Mouse (Mus musculus): Measurements from ENCODE around the gene Fam129b.

The Fam129b gene

GRCm38 (mm10) chr2:32894097-32894496 lies 18.2 kb downstream of the Fam129b start:
- DNase-seq: peak; percentile 61 to 66

DNA sequence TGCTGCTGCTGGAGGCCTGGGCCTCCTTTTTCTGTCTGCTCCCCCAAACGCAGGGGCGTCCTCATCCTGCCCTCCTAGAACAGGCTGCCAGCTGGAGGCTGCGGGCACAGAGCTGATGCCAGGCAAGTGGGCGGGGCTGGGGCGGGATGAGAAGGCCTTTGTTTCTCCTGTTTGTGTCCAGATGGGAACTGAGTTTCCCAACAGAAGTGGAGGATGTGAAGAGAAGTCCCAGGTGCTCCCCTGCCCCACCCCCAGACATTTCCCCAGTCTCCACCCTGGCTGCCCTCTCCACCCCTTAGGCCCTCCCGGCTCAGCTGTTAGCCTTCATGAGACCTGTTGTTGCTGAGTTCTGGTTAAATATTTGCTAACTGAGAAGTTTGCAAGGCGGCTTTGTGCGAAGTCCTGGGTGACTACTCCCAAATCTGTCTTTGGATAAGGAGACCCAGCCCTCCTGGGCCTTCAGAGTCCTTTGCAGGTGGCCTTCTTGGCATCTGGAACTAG lies 19.7 kb downstream of the Fam129b start:
- DNase-seq: no peak

- DNase-seq: no peak
These were observed 20.7 kb downstream of the Fam129b start for GRCm38 (mm10) chr2:32896507-32897147.

DNA sequence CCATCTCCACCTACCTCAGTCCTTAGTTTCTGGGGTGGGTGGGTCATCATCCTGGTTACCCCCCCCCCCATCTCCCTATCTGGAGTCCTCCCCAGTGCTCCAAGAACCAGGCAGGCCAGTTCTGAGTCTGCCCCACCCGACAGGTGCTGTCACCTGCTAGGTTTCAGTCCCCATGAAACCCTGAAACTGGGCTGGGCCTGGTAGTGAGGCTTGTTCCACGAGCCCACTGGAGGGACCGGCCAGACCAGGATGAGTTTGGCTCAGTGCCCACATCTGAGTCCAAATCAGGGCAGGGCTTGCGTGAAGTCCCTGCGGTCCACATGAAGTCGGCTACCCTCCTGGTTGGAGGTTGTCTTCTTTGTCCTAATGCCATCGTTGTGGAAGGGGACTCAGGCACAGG lies 23.1 kb downstream of the Fam129b start:
- DNase-seq: no peak

DNA sequence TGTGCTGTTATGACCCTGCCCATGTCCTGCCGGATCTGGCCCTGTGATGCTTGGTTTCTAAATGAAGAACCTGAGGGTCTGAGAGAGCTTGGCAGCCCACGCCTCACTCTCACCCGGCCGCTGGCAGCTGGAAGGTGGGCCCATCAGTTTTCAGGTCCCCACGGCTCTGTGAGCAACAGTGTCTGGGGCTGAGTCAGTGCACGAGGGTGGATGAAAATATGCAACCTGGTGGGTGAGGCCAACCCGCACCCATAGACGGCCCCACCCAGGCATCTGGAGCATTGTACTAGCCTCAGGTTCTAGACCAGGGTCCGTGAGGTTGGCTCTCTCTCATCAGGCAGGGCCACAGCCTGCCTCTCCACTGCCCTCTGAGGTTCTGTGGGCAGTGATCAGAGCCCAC lies 26.2 kb downstream of the Fam129b start:
- DNase-seq: no peak

DNA sequence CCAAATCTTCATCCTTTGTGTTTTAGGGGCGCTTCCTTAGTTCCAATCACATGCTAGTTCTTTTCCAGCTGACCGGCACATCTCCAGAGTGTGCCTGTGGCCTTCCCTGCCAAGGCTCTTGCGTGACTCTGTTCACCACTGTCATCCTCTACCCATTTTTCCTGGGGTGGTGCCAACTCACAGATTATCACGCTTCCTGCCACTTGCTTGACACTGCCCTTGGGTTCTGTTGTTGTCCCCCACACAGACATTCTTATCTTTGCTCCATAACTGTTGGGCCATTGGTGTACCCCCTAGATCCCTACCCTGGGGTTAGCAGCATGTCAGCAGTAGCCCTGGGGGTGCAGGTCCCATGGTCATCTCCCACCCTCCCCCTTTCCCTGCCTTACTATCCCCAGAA lies 27.6 kb downstream of the Fam129b start:
- DNase-seq: no peak

DNA sequence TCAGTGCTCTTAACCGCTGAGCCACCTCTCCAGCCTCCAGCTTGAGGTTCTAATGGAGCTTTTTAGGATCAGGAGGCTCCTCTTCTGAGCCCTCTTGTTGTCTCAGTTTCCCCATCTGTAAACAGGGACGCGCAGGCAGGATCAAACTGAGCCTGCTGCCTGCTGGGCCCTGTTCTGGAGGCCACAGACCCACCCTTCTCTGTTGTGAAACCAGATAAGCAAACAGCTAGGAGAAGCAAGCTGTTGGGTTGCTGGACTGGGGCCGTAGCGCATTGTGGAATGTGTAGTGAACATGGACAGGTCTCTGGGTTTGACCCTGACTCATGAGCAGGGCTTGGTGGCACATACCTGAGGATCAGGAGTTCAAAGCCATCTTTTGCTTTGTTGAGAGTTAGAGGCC lies 28.7 kb downstream of the Fam129b start:
- no peak for DNase-seq

DNA sequence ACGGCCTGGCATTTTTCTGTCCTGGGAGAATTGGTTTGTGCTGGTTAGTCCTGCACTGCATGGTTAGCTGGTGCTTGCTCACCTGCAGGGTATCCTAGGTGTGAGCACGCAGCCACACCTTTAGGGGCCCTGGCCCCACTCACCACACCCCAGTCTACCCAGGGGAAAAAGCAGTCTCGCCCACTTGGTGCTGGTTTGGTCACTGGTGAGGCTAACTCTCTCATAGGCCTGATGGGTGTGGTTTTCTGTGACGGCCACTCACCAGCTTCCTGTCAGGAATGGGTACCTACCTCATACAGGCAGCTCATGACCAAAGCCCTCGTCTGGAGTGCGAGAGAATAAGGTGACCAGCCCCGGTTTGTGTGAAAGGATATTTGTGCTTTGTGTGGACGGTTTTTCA lies 29.4 kb downstream of the Fam129b start:
- no peak for DNase-seq

- no peak for DNase-seq
These were observed 31.5 kb downstream of the Fam129b start for GRCm38 (mm10) chr2:32907442-32907841.

DNA sequence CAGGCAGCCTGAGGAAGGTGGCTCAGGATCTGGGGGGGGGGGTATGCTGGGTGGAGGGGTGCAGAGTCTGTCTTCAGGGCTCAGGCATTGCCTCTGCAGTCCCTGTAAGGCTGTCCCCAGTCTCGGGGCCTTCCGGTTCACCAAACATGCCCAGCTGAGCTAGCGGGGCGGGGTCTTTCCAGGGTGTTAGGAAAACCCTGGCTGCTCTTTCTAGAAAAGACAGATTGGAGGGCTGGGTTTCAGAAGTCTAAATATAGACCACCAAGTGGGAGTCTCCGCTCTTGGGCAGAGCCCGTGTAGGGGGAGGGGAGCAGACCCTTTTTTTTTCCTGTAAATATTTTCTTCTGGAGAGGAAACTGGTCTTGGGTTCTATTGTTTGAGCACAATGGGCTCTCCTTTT lies 32.4 kb downstream of the Fam129b start:
- no peak for DNase-seq

GRCm38 (mm10) chr2:32908796-32909195 lies 32.9 kb downstream of the Fam129b start:
- no peak for DNase-seq

DNA sequence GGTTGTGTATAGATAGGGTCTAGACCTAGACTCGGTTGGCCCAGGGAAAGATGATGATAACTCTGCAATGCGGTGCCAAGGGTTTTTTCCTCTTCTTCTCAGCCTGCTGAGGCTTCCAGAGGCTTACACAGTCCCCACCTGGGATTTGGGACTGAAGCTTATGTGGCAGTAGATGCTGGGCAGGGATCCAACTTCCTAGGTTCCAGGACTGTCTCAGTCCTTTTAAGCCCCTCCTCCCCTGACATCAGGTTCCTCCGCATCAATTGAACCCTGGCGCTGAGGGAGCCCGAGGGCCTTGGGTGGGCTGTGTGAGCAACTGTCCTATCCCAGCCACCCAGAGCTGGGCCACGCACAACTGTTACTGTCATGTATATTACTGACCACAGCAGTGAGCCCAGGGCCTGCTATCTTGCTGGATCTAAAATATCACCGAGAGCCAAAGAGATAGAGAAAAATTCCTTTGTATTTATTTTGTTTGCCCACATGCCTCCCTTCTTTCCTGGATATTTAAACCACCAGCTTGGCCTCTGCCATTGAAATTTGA lies 35.8 kb downstream of the Fam129b start:
- no peak for DNase-seq

- DNase-seq: peak; percentile 88 to 89
These were observed 36.4 kb downstream of the Fam129b start for GRCm38 (mm10) chr2:32912210-32912804.

DNA sequence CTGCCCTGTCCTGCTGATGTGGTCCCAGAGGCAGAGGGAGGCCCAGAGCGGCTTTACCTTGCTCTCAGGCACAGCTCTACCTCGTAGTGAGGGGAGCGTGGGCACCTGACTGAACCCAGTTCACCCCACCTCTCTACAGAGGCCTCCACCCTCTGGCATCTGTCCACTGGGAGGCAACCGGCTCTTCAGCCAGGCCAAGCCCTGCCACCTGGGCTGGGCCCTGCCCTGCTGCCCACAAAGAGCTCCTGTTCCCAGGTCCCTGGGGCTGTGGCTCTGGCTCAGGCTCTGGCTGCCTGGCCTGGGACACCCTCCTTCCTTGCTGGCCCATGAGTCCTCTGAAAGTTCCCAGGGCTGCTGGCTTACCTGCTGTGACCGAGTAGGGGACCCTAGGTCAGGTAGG lies 38.4 kb downstream of the Fam129b start:
- no peak for DNase-seq

DNA sequence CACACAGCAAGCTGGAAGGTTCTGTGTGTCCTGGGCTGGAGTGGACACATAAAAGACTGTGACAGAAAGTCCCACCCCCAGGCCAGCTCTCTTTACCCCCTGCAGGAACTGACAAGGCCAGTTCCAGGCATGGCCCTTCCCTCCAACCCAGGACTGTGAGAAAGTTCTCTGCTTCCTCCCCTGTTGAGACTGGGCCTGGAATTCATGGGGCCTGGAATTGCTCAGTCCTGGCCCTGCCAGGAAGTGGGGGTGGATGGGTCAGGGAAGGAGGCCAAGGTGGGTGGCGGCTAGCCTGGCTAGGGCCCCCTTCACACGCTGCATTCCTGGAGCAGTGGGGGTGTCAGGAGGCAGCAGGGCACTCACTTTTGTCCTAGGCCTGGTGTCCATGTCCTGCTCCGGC lies 39.0 kb downstream of the Fam129b start:
- no peak for DNase-seq

DNA sequence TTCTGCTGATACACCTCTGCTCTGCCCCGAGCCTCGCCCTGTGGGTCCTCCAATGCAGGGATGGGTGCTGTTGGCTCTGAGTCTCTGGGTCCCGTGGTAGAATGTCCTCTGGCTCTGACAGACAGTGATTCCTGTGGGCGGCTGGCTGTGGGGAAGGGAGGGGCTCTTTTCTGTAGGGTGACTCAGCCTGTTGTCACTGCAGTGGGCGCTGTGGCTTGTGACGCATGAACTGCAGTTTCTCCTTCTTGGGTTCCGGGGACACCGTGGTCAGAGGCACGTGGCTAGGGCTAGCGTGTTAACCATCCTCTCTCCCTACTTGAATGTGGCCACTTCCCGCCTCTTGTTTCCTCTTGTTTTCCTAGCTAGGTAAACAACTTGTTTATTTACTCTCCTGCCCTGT lies 41.6 kb downstream of the Fam129b start:
- DNase-seq: peak; percentile 38 to 46

DNA sequence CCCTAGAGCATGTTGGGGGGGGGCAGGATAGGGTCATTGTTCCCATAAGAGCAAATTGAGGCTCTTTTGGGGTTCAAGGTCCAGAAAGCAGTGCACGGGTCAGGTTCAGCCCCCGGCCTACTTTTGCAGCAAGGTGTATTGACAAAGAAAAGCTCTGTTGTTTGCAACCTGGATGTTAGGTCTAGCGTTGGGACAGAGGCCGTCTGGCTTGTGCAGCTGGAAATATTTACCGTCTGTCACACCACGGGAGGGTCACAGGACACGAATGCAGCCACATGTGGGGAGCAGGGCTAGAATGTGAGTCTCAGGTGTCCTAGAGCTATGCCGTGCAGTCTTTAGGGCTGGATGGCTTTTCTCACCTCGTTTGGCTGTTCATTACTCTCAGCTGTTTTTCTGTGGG lies 42.5 kb downstream of the Fam129b start:
- DNase-seq: no peak

GRCm38 (mm10) chr2:32921235-32921634 lies 45.3 kb downstream of the Fam129b start:
- no peak for DNase-seq

DNA sequence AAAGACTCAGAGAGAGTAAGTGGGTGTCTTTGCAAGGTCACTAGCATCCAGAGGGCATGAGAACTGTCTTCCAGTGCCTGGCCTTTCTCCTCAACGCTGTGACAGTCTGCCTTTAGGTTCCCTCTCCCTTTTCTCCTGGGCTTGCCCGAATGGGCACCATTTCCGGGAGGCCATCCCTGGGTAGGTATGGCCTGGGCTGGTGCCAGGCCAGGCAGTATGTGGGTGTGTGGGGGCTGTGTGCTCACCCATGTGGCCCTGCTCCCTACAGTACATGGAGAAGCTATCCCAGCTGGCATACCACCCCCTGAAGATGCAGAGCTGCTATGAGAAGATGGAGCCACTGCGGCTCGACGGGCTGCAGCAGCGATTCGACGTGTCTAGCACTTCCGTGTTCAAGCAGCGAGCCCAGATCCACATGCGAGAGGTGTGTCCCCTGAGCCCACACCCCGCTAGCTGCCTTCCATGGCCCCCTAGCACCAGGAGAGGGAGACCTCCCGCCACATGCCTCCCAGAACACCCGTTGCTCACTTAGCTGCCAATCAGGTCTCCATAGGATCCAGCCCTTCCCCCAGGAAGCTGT lies 46.0 kb downstream of the Fam129b start:
- DNase-seq: no peak

DNA sequence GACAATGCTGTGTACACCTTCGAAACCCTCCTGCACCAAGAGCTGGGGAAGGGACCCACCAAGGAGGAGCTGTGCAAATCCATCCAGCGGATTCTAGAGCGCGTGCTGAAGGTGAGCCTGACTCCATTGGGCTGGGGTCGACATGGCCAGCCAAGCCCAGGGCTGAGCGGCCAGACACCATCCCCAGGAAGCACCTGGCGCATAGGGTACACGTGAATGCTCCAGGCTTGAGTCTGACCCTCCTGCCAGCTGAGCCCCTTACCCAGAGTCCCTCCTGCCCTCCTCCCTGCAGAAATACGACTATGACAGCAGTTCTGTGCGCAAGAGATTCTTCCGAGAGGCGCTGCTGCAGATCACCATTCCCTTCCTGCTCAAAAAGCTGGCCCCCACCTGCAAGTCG lies 46.6 kb downstream of the Fam129b start:
- no peak for DNase-seq

DNA sequence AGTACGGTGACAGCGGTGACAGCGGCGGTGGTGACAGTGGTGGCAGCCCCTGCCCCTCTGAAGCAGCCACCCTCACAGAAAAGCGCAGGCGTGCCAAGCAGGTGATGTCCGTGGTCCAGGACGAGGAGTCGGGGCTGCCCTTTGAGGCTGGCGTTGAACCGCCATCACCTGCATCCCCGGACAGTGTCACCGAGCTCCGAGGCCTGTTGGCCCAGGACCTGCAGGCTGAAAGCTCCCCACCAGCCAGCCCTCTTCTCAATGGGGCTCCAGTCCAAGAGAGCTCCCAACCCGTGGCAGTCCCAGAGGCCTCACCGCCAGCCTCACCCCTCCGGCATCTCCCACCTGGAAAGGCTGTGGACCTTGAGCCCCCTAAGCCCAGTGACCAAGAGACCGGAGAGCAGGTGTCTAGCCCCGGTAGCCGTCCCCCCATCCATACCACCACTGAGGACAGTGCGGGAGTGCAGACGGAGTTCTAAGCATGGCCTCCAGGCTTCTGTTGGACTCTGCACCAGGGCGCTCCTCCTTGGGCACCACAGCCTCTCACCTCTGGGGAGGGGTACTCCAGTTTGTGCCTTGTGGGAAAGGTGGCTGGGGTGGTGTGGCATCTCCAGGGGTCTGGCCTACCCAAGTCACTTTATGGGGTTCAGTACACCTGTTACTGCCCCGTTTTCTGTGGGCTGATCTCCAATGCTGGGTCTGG lies 47.8 kb downstream of the Fam129b start:
- no peak for DNase-seq

- no peak for DNase-seq
These were observed 48.5 kb downstream of the Fam129b start for GRCm38 (mm10) chr2:32924306-32924844.

GRCm38 (mm10) chr2:32926330-32927075 lies 50.6 kb downstream of the Fam129b start:
- no peak for DNase-seq

Measured in B cell, adult 2 months (primary cell).